Mouse (Mus musculus) liver, adult 2 months (tissue): ENCODE data around the gene Mill2. TPM values are rescaled to one million over a fixed set of nuclear protein-coding genes. Genes with fewer than 3 reads are reported as not detected.
"Not testable (repeated sequence)": the region's sequence is repeated elsewhere in the genome, so short reads cannot be mapped to it uniquely, and the experiment has no call there.

ENCODE experiments used
- DNase-seq: peaks from one replicate; pipeline ENCODE4 v3.0.0-alpha.2; 2011; ENCODE audit warnings: low read depth, low spot score; ENCODE audit errors: extremely low read depth
- H3K27ac ChIP-seq: fragments of 200-500 bp; replicated peaks from 2 replicates; pipeline ENCODE4 v1.5.1; 2012; ENCODE audit warnings: low read depth, mild to moderate bottlenecking, control low read depth, inconsistent platforms, low read length; ENCODE audit not compliant: insufficient read depth
- H3K27me3 ChIP-seq: fragments of 200-500 bp; 2 replicates; pipeline ENCODE4 v1.6.1; 2012; ENCODE audit warnings: mild to moderate bottlenecking, moderate library complexity, low read length, inconsistent platforms; ENCODE audit not compliant: control insufficient read depth, insufficient read depth
- H3K36me3 ChIP-seq: fragments of 200-500 bp; 2 replicates; pipeline ENCODE4 v1.6.1; 2012; ENCODE audit warnings: low read length, inconsistent platforms; ENCODE audit not compliant: control insufficient read depth, insufficient read depth
- H3K4me1 ChIP-seq: fragments of 200-500 bp; 2 replicates; pipeline ENCODE4 v1.6.1; 2011; ENCODE audit warnings: low read length; ENCODE audit not compliant: control insufficient read depth, insufficient read depth
- H3K4me3 ChIP-seq: fragments of 200-500 bp; 2 replicates; pipeline ENCODE4 v1.5.1; 2011; ENCODE audit warnings: low read depth, mild to moderate bottlenecking, control low read depth, low read length, moderate library complexity; ENCODE audit not compliant: insufficient read depth
- H3K79me2 ChIP-seq: fragments of 200-500 bp; 2 replicates; pipeline ENCODE4 v1.6.1; 2012; ENCODE audit warnings: inconsistent platforms, mild to moderate bottlenecking, low read length, moderate library complexity; ENCODE audit not compliant: control insufficient read depth, insufficient read depth
- H3K9ac ChIP-seq: fragments of 200-500 bp; 2 replicates; pipeline ENCODE4 v1.6.1; 2012; ENCODE audit warnings: low read depth, mild to moderate bottlenecking, control low read depth, inconsistent platforms, low read length
- CTCF ChIP-seq: fragments of 200-500 bp; IDR thresholded peaks from 2 replicates; pipeline ENCODE4 v1.5.1; 2011; ENCODE audit warnings: low read depth, low read length, control low read depth
- POLR2A ChIP-seq: fragments of 200-500 bp; IDR thresholded peaks from 2 replicates; pipeline ENCODE4 v1.6.1; 2011; ENCODE audit warnings: low read length, control low read depth; ENCODE audit not compliant: insufficient read depth; ENCODE audit errors: extremely low read depth
- WGBS: fragments of 180-500 bp; shearing (Covaris S2); methylation state at CpG from one replicate; pipeline ENCODE4 v1.1.7; 2018; 5-methylcytosine and 5-hydroxymethylcytosine counted together
- polyA plus RNA-seq: library from polyadenylated mRNA; depleted of rRNA; stranded (reverse); fragments of >200 nt; gene quantifications from 2 replicates; pipeline ENCODE4 v1.2.3, GENCODE M21; 2012; rRNA removed
- total RNA-seq: library from RNA; depleted of rRNA; stranded (reverse); fragments of >200 nt; gene quantifications from 2 replicates; pipeline ENCODE4 v1.2.3, GENCODE M21; 2014; rRNA removed

The Mill2 gene
- total RNA-seq, result 0.83 and 1.1 TPM in 2 replicates
- polyA plus RNA-seq, result 0.37 and 0.50 TPM in 2 replicates

DNA sequence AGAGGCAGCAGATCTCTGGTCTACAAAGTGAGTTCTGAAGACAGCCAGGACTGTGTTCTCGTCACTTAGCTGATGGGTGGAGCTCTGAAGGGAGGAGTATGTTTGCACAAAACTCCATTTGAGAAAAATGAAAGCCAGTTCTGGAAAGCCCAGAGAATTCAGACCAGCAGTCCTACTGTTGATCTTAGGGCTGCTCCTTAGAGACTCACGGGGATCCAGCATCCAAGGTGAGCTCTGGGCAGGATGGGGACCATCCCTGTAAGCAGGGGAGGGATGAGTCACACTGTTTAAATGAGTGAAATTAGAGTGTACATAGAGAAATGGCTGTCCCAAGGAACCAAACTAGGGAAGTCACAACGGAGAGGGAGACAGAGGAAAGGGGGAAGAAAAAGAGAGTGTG is at the start of gene Mill2:
Mill2 (plus strand) TSS at position 102 of the 400 bp plus-strand sequence.
- WGBS, result 15% methylated on average over 3 of the region's 3 CpGs
- peak; percentile 2 for DNase-seq
- H3K27me3 ChIP-seq, result no peaks in the 10 kb centered on the region
- H3K9ac ChIP-seq, result peak within 1 kb of the TSS; percentile 68
- H3K4me1 ChIP-seq, result no peaks in the 10 kb centered on the region
- TF ChIP-seq CTCF, result no peak
- no peak for TF ChIP-seq POLR2A
- peak within 1 kb of the TSS; percentile 58 for H3K27ac ChIP-seq
- H3K79me2 ChIP-seq, result no peaks in the 10 kb centered on the region
- H3K4me3 ChIP-seq, result peak within 1 kb of the TSS; percentile 47
- no peaks in the 10 kb centered on the region for H3K36me3 ChIP-seq

DNA sequence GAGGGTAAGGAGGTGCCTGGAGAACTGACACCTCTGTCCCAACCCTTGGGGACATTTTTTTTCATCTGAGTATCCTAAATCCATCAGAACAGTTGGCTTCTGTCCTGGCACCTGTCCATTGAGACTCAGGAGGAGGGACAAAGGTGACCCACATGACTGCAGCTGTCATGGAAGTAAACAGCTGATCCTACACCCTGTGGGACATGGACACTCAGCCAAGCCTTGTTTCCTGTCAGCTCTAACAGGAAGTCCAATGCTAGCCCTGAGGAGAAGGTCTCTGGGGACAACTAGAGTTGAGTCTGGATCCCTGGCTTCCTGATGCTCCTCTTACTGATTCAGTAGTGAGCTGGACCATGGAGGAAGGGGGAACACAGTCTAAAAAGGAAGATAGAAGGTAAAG is 49.1 kb upstream of the Mill2 start:
- not testable (repeated sequence) for DNase-seq, H3K27me3 ChIP-seq, H3K4me1 ChIP-seq, H3K4me3 ChIP-seq, H3K36me3 ChIP-seq, H3K79me2 ChIP-seq, H3K27ac ChIP-seq, H3K9ac ChIP-seq

DNA sequence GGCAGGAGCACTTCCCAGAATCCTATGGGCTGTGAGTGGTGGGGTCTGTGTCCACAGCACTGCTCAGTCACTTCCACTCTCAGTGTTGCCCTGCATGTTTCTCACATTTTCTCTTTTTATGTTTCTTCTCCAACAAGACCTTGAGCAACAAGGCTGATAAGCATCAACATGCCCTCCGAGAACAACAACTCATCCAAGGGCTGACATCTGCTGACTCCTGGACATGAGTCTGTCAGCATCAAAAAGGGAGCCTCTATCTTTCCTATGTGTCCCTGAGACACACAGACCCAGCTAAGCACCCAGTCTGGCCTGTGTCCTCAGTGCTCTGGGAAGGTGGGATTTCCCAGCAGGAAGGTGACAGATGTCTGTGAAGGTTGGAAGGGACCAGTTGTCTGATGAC is 41.3 kb upstream of the Mill2 start, which contains the start of gene Psg19:
Psg19 (minus strand) TSS at position 101 of the 400 bp plus-strand sequence.
- no peaks in the 10 kb centered on the region for H3K79me2 ChIP-seq
- 88% methylated on average over 1 of the region's 1 CpGs for WGBS
- no peak for DNase-seq
- no peaks in the 10 kb centered on the region for H3K27me3 ChIP-seq
- H3K4me1 ChIP-seq, result no peaks in the 10 kb centered on the region
- no peak within 1 kb of the TSS for H3K4me3 ChIP-seq
- H3K9ac ChIP-seq, result no peak within 1 kb of the TSS
- TF ChIP-seq CTCF (no peak), POLR2A (no peak)
- H3K36me3 ChIP-seq, result no peaks in the 10 kb centered on the region
- H3K27ac ChIP-seq, result no peak within 1 kb of the TSS

DNA sequence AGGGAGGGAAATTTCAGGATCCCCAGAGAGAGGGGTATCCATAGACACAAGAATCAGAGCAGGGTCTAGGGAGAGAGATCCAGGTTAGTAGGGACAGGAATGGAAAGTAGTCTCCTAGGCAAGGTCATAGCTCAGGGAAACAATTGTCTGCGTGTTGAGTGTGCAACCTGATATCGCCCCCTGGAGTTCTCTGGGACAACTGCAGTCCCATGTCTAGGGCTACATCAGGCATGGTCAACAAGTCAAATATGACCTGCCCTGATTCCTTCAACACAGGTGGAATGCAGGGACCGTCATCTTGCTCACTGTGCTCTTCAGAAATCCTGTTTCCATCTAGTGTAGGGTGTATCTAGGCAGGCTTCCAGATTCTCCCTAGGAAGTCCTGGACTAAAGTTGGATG is 40.6 kb upstream of the Mill2 start:
- no peak overlapping the region for H3K27ac ChIP-seq
- H3K36me3 ChIP-seq, result no peaks in the 10 kb centered on the region
- 36% methylated on average over 3 of the region's 3 CpGs for WGBS
- H3K9ac ChIP-seq, result no peak overlapping the region
- H3K4me3 ChIP-seq, result no peak overlapping the region
- TF ChIP-seq CTCF, result peak; percentile 35; the same call in 1 of the 2 replicates
- TF ChIP-seq POLR2A, result no peak
- DNase-seq, result no peak
- no peaks in the 10 kb centered on the region for H3K79me2 ChIP-seq
- no peaks in the 10 kb centered on the region for H3K27me3 ChIP-seq
- H3K4me1 ChIP-seq, result no peaks in the 10 kb centered on the region

DNA sequence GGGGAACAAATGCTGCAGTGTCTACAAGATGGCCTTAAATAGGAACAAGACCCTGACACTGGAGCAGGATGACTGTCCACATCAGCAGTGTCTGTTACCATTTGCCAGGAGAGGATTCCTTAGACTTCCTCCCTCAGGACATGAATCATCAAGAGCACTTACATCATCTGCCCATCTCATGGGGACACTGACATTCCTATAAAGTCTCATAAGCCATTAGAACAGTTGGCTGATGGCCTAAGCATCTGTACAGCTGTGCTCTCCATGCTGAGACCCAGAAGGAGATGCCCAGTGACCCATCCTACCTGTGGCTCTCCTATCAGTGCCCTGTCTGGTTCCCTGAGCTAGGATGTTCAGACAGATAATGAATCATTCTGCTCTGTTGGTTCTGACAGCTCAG is 36.2 kb upstream of the Mill2 start:
- no peak overlapping the region for H3K4me3 ChIP-seq
- no peak overlapping the region for H3K9ac ChIP-seq
- no peaks in the 10 kb centered on the region for H3K4me1 ChIP-seq
- H3K27me3 ChIP-seq, result no peaks in the 10 kb centered on the region
- H3K36me3 ChIP-seq, result no peaks in the 10 kb centered on the region
- no peak for DNase-seq
- no peak for TF ChIP-seq POLR2A
- TF ChIP-seq CTCF, result no peak
- no peak overlapping the region for H3K27ac ChIP-seq
- no peaks in the 10 kb centered on the region for H3K79me2 ChIP-seq

DNA sequence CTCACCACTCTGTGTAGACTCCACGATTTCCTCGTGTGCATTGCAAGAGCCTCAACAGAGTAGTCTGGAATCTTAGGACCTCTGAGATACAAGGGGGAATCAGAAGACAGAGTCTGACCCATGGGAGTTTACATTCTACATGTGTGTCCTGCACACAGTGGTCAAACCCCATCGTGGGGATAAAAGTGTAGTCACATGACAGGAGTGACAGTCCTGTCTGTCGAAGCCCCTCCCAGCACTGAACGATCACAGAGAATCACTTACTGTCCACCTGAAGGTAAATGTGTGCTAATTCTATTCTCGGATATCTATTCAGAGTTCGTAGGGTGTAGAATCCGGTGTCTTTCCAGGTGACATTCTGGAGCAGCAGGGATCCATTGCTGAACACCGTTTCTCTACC is 21.5 kb upstream of the Mill2 start:
- Histone ChIP-seq H3K9ac (no peak overlapping the region), H3K4me1 (no peaks in the 10 kb centered on the region), H3K27me3 (no peaks in the 10 kb centered on the region), H3K79me2 (no peaks in the 10 kb centered on the region), H3K27ac (no peak overlapping the region), H3K36me3 (no peaks in the 10 kb centered on the region), H3K4me3 (no peak overlapping the region)
- DNase-seq, result no peak
- 81% methylated on average over 9 of the region's 9 CpGs for WGBS
- no peak for TF ChIP-seq POLR2A
- no peak for TF ChIP-seq CTCF
